Mouse (Mus musculus): ENCODE measurements at regions not wholly inside any gene's neighbourhood (a gene's known extent, or its start where the extent isn't known, plus 50 kb on each side); places are given as distances from the start of the nearest gene placed in this dataset.

DNA sequence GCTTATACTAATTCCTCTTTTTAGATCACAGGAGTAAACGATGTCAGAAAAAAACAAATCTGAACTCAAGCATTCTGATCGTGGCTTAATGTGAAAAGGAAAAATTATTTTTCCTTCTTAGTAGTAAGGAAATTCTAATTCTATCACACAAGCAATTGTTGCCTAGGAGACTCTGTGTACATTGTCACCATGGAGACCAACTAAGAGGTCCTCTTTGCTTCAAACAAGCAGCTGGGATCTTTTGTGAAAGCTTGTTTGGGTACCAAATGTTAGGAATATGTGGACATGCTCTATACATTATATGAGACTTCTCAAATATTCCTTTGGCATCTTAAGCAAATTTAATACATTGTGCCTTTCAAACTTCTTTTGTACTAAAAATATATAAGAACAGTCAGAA, 345.9 kb upstream of the Atp10a start:
- no peaks in the 10 kb centered on the region for H3K4me1 ChIP-seq (ENCODE audit: control insufficient read depth, insufficient read depth, low read length)
- TF ChIP-seq POLR2A (IDR thresholded peaks at IDR 0.05; ENCODE audit: borderline replicate concordance, insufficient read depth, low read length): no peak
- TF ChIP-seq CTCF (IDR thresholded peaks at IDR 0.05; ENCODE audit: borderline replicate concordance, insufficient read depth, low read depth, low read length): no peak
- no peak overlapping the region for H3K27ac ChIP-seq (ENCODE audit: insufficient read depth, low read length)
- 68% methylated on average over 2 of the region's 2 CpGs for WGBS
- DNase-seq: no peak
- no peak overlapping the region for H3K4me3 ChIP-seq (replicated peaks; ENCODE audit: insufficient read depth, low read depth, low read length)
- no peaks in the 10 kb centered on the region for H3K27me3 ChIP-seq (ENCODE audit: control insufficient read depth, insufficient read depth, low read length)

GRCm38 (mm10) chr7:58322381-58322780, 333.6 kb upstream of the Atp10a start:
- TF ChIP-seq POLR2A (IDR thresholded peaks at IDR 0.05; ENCODE audit: borderline replicate concordance, insufficient read depth, low read length) (no peak), CTCF (IDR thresholded peaks at IDR 0.05; ENCODE audit: borderline replicate concordance, insufficient read depth, low read depth, low read length) (no peak)
- no peak overlapping the region for H3K4me3 ChIP-seq (replicated peaks; ENCODE audit: insufficient read depth, low read depth, low read length)
- no peak for DNase-seq
- no peaks in the 10 kb centered on the region for H3K27me3 ChIP-seq (ENCODE audit: control insufficient read depth, insufficient read depth, low read length)
- no peak overlapping the region for H3K27ac ChIP-seq (ENCODE audit: insufficient read depth, low read length)
- no peaks in the 10 kb centered on the region for H3K4me1 ChIP-seq (ENCODE audit: control insufficient read depth, insufficient read depth, low read length)
- 54% methylated on average over 1 of the region's 1 CpGs for WGBS

DNA sequence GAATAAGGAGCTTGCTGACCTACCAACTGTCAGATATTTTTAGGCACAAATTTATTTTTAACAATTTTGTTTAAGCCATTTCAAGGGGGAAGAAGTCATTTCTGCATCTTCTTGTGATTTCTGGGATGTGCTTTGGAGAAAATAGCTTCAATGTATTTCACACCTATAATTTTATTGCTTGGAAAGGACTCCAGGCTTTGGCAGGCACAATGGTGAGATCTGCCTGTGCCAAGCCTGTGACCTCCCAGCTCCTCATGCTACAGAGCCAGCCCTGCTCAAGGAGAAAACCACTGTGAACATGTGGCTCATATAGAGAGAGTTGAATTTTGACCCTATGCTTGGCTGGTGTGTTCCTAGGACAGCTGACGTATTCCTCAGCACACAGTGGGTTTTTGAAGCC, 288.6 kb upstream of the Atp10a start:
- DNase-seq: no peak
- H3K27ac ChIP-seq (ENCODE audit: insufficient read depth, low read length): no peak overlapping the region
- no peak for TF ChIP-seq CTCF (IDR thresholded peaks at IDR 0.05; ENCODE audit: borderline replicate concordance, insufficient read depth, low read depth, low read length)
- no peak for TF ChIP-seq POLR2A (IDR thresholded peaks at IDR 0.05; ENCODE audit: borderline replicate concordance, insufficient read depth, low read length)

GRCm38 (mm10) chr7:58383401-58383800, 272.6 kb upstream of the Atp10a start:
- no peak for TF ChIP-seq CTCF (IDR thresholded peaks at IDR 0.05; ENCODE audit: borderline replicate concordance, insufficient read depth, low read depth, low read length)
- no peak for TF ChIP-seq POLR2A (IDR thresholded peaks at IDR 0.05; ENCODE audit: borderline replicate concordance, insufficient read depth, low read length)
- Histone ChIP-seq H3K27me3 (ENCODE audit: control insufficient read depth, insufficient read depth, low read length) (no peaks in the 10 kb centered on the region), H3K4me1 (ENCODE audit: control insufficient read depth, insufficient read depth, low read length) (no peaks in the 10 kb centered on the region), H3K27ac (ENCODE audit: insufficient read depth, low read length) (no peak overlapping the region), H3K4me3 (replicated peaks; ENCODE audit: insufficient read depth, low read depth, low read length) (no peak overlapping the region)
- DNase-seq: no peak
- WGBS: 17% methylated on average over 1 of the region's 1 CpGs

More for the DNA sequence above, 288.6 kb upstream of the Atp10a start:
- Histone ChIP-seq H3K4me1 (ENCODE audit: control insufficient read depth, insufficient read depth, low read length) (no peaks in the 10 kb centered on the region), H3K27me3 (ENCODE audit: control insufficient read depth, insufficient read depth, low read length) (no peaks in the 10 kb centered on the region), H3K4me3 (replicated peaks; ENCODE audit: insufficient read depth, low read depth, low read length) (no peak overlapping the region)
- 67% methylated on average over 1 of the region's 1 CpGs for WGBS

DNA sequence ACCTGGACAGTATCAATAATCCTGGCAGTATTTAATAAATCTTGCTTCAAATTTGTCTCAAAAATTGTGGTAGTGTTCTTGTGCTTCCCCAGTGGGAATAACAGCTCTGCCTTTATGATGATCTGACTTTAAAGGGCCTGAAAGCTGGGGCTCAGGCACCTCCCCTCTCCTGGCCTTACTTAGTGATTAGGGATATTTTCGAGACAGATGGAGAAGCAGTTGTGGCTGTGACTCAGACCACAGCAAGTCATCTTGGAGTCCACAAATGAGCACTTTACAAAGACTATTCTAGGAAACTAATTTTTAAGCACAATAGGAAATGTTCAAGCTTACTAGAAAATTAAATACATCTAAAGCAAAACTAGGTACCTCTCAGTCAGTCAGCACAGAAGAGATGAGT, 267.6 kb upstream of the Atp10a start:
- no peak for DNase-seq
- no peak overlapping the region for H3K4me3 ChIP-seq (replicated peaks; ENCODE audit: insufficient read depth, low read depth, low read length)
- WGBS: 39% methylated on average over 1 of the region's 1 CpGs
- no peak overlapping the region for H3K27ac ChIP-seq (ENCODE audit: insufficient read depth, low read length)
- no peaks in the 10 kb centered on the region for H3K4me1 ChIP-seq (ENCODE audit: control insufficient read depth, insufficient read depth, low read length)
- no peaks in the 10 kb centered on the region; the same call in 1 of the 2 replicates for H3K27me3 ChIP-seq (ENCODE audit: control insufficient read depth, insufficient read depth, low read length)
- TF ChIP-seq POLR2A (IDR thresholded peaks at IDR 0.05; ENCODE audit: borderline replicate concordance, insufficient read depth, low read length): no peak

DNA sequence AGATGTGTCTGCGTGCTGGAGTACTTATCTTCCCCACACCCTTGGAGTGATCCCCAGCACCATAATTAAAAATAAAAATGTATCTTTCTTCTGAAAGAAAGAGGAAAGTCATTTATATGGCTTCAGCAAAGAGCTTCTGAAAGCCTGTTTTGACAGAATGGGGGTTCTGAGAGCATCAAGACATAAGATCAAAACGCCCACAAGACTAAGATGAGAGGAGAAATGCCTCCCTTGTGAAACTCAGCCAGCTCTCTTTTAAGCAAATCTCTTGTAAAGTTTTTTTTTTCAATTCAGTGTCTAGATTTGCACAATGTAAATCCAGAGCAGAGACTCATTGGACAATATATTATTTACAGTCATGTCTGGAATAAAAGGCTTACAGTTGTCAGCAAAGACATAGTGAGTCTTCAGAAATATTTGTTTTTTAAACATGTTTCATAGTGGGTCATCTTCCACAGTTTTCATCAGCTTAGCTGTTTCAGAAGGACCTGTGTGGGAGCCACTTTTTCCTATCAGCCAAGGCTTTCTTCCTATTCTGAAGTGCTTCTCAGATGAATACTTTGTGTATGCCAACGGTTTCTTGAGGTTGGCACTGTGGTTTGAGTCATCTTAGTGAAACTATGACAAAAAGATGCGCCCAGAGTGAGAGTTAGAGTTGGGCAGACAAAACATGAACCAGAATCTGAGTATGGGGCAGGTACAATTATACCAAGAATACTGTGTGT, 263.4 kb upstream of the Atp10a start:
- Histone ChIP-seq H3K4me1 (ENCODE audit: control insufficient read depth, insufficient read depth, low read length) (peaks cover 3% of the 10 kb centered on the region), H3K27me3 (ENCODE audit: control insufficient read depth, insufficient read depth, low read length) (no peaks in the 10 kb centered on the region; the same call in 1 of the 2 replicates), H3K27ac (ENCODE audit: insufficient read depth, low read length) (no peak overlapping the region), H3K4me3 (replicated peaks; ENCODE audit: insufficient read depth, low read depth, low read length) (no peak overlapping the region)
- 80% methylated on average over 4 of the region's 4 CpGs for WGBS
- no peak for DNase-seq
- TF ChIP-seq POLR2A (IDR thresholded peaks at IDR 0.05; ENCODE audit: borderline replicate concordance, insufficient read depth, low read length) (no peak), CTCF (IDR thresholded peaks at IDR 0.05; ENCODE audit: borderline replicate concordance, insufficient read depth, low read depth, low read length) (no peak)

- WGBS: 5% methylated on average over 6 of the region's 6 CpGs
- DNase-seq: peak; percentile 29
- no peaks in the 10 kb centered on the region for H3K27me3 ChIP-seq (ENCODE audit: control insufficient read depth, insufficient read depth, low read length)
Measured at GRCm38 (mm10) chr7:58397992-58398391, 258.0 kb upstream of the Atp10a start.

DNA sequence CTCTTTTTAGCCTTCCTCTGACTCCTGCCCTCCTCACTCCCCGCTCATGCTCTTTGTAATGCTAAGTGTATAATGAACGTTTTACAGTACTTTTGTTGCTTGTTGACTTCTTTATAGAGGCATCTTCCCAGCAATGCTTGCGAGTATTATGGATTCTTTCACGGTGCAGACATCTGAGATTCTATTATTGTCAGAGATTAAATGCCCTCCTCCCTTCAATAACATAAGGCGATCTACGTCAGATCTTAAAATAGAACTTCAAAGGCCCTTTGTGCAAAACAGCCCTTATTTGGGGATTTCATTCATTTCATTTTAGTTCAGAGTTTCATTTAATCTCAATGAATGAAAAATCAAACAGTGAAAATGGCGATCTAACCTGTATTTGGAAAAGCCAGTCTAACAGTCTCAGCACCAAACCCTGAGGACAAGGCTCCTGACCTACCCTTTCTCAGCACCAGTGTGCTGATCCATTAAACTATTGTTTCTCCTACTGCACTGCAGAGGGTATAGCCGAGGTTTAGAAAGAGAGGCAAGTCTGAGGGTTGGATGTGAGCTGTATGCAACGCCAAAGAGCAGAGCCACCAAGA, 257.3 kb upstream of the Atp10a start:
- H3K27ac ChIP-seq (ENCODE audit: insufficient read depth, low read length): peak overlapping the region; percentile 89
- H3K4me3 ChIP-seq (replicated peaks; ENCODE audit: insufficient read depth, low read depth, low read length): peak overlapping the region; percentile 65
- no peak for TF ChIP-seq POLR2A (IDR thresholded peaks at IDR 0.05; ENCODE audit: borderline replicate concordance, insufficient read depth, low read length)
- TF ChIP-seq CTCF (IDR thresholded peaks at IDR 0.05; ENCODE audit: borderline replicate concordance, insufficient read depth, low read depth, low read length): no peak
- whole genome bisulfite sequencing: 2% methylated on average over 9 of the region's 9 CpGs
- H3K4me1 ChIP-seq (ENCODE audit: control insufficient read depth, insufficient read depth, low read length): peaks cover 3% of the 10 kb centered on the region
- H3K27me3 ChIP-seq (ENCODE audit: control insufficient read depth, insufficient read depth, low read length): no peaks in the 10 kb centered on the region
- DNase-seq: peak in 1 of 2 experiments; percentile 17

More at GRCm38 (mm10) chr7:58397992-58398391, 258.0 kb upstream of the Atp10a start:
- H3K27ac ChIP-seq (ENCODE audit: insufficient read depth, low read length): peak overlapping the region; percentile 81
- peaks cover 3% of the 10 kb centered on the region for H3K4me1 ChIP-seq (ENCODE audit: control insufficient read depth, insufficient read depth, low read length)
- H3K4me3 ChIP-seq (replicated peaks; ENCODE audit: insufficient read depth, low read depth, low read length): peak overlapping the region; percentile 17
- no peak for TF ChIP-seq CTCF (IDR thresholded peaks at IDR 0.05; ENCODE audit: borderline replicate concordance, insufficient read depth, low read depth, low read length)
- TF ChIP-seq POLR2A (IDR thresholded peaks at IDR 0.05; ENCODE audit: borderline replicate concordance, insufficient read depth, low read length): no peak
